Mouse (Mus musculus): ENCODE data around the gene Fam20c. TPM values are rescaled to one million over a fixed set of nuclear protein-coding genes. Genes with fewer than 3 reads are reported as not detected.

Fam20c gene
- total RNA-seq (2023): not detected

DNA sequence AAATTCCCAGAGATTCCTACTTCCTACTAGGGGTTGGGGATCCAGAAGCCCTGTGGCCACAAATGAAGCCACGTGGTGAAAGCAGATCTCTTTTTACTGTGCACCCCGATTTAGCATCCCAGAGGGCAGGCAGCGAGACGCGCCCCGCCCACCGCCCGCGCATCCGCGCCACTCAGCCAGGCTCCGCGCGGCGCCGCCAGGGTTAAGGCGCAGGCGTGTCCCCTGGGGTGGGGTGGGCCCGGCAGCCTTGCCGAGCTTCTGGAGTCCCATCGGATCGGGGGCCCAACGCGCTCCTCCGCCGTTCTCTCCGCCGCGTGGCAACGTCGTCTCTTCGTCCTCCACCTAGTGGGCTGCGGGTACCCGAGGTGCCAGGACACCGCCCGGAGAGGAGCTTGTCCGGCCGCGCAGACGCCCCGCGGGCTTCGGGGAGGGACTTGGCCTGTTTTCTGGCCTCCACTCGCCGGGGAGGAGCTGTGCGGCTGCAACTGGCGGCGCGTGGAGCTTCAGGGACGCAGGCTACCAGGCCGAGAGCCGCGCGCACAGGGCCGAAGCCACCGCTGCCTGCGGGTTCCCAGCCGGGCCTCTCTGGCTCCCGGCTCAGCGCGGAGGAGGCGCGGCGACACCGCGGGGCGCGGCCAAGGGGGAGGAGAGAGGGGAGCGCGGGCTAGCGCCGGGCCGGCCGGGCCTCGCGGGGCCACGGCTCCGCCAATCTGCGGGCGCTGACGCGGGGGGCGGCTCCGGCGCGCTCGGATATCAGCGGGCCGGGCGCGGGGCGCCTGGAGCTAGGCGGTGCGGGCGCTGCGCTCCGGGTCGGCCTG is at the start of gene Fam20c:
Gene Fam20c (plus strand): TSS at position 212 of the 818 bp plus-strand sequence.

DNA sequence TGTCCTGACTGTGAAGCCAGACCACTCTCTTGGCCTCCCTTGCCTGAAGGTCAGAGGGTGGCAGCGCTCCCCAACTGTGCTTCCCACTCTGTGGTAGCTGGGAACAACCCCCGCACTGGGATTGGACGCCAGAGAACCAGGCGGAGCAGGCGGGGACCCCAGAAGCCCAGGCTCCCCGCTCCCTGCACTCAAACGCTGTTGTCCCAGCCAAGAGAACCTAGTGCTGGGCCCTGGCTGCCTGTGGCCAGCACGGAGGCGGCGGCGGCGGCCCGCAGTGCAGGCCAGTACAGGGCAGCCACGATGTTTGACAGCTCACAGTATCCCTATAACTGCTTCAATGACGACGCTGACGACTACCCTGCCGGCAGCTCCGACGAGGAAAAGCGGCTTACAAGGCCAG is 65.5 kb downstream of the Fam20c start, which contains the start of gene Gm5294:
Gene Gm5294 (plus strand): TSS at position 301 of the 400 bp plus-strand sequence.

Other genes with a start within 250 kb of the Fam20c start
- not detected for gene 1700123K08Rik, start 189.8 kb upstream of the Fam20c start, total RNA-seq (2023)
- gene Zfp68, start 134.8 kb upstream of the Fam20c start, total RNA-seq (2023): 46.2 TPM
- gene A430033K04Rik, start 131.7 kb upstream of the Fam20c start, total RNA-seq (2023): 5.1 TPM
- gene Gm5294, start 65.6 kb downstream of the Fam20c start, total RNA-seq (2023): not detected
- gene Pdgfa, start 242.9 kb downstream of the Fam20c start, total RNA-seq (2023): not detected